Mouse (Mus musculus): ENCODE data around the gene Lst1.

Gene Lst1

GRCm38 (mm10) chr17:35187345-35187744 is 894 bp downstream of the Lst1 start:
- in situ Hi-C loops (cut with MboI, MseI), result no loop called here

GRCm38 (mm10) chr17:35186681-35187080 is 1.6 kb downstream of the Lst1 start:
- in situ Hi-C loops (cut with MboI, MseI), result no loop called here

GRCm38 (mm10) chr17:35185639-35186611 is 2.3 kb downstream of the Lst1 start:
- in situ Hi-C loops (cut with MboI, MseI), result no loop called here

GRCm38 (mm10) chr17:35180093-35180492 is 8.1 kb downstream of the Lst1 start:
- in situ Hi-C loops (cut with MboI, MseI), result no loop called here

- in situ Hi-C loops (cut with MboI, MseI), result no loop called here
Measured at GRCm38 (mm10) chr17:35178528-35178927, 9.7 kb downstream of the Lst1 start.

- in situ Hi-C loops (cut with MboI, MseI), result no loop called here
Measured at GRCm38 (mm10) chr17:35175968-35176367, 12.3 kb downstream of the Lst1 start, which contains the start of gene Aif1. Aif1 (minus strand) TSS chr17:35176068.

DNA sequence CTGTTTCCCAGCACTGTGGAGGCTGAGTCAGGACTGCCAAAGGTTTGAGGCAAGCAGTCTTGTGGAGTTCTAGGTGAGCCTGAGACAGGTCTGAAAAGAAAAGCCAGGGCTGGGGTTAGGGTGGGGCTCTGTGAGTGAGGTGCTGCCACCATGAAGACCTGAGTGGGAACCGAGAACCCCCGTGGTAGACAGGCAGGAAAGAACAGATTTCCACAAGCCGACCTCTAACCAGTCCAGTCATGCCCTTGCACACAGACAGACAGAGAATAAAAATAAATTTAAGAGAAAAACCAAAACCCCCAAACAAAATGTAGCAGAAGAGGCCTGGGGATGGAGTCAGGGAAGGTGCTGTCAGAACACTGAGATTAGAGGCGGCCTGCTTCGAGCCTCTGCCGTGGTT is 12.9 kb downstream of the Lst1 start:
- in situ Hi-C loops (cut with MboI, MseI), result no loop called here

GRCm38 (mm10) chr17:35174201-35174977 is 13.8 kb downstream of the Lst1 start:
- in situ Hi-C loops (cut with MboI, MseI), result no loop called here

DNA sequence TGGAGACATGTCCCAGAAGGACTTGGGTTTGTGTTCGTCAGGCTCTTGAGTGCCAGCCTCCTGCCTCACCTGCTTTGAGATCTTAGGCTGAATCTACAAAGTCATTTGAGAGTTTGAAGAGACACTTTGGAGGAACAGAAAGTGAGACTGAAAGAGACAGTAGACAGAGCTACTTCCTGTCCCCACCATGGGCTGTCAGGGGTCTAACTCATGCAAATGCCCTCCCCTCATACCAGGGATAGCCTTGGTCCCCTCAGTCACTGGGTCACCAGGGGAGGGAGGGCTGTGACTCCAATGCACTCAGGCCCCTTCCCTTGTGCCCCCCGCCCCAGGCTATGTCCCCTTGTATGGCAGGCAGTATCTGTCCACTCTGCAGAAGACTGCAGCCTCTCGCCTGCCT is 14.9 kb downstream of the Lst1 start:
- in situ Hi-C loops (cut with MboI, MseI), result no loop called here

DNA sequence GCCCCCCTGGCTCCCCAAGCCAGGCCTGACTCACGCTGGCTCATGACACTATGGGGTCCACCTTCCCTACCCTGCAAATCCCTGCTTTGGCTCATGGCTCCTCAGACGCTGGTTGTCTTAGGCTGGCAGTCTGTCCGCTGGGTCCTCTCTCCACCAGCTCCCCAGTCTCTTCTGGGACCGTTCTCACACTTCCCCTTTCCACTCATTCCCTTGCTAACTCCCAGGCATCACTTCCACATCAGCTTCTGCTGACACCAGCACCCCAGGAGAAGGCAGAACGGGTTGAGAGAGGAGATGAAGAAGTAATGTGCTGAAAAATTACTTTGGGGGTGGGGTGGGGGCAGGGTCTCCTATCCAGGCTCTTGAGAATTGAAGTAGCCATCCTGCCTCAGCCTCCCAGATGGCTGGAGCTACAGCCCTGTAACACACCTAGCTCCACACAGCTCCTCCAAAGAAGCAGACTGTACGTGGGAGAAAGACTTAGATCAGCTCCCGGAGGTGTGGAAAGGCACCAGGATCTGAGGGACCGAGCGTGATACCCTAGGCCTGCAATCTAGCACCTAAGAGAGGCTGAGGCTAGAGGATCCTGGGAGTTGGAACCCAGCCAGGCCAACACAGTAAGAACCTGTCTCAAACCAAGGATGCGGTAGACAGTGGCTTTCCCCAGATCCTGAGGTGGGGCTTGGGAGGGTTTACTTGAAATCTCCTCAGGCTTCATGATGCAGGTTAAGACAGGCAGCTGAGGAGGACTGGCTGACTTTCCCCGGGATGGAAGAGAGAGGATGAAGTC is 15.6 kb downstream of the Lst1 start:
- in situ Hi-C loops (cut with MboI, MseI), result no loop called here

- in situ Hi-C loops (cut with MboI, MseI), result loop anchor here (5.0 kb wide), 1 partner anchor 64 kb away; the partner anchor contains the start of gene Atp6v1g2
Measured at GRCm38 (mm10) chr17:35168541-35169207, 19.6 kb downstream of the Lst1 start.

DNA sequence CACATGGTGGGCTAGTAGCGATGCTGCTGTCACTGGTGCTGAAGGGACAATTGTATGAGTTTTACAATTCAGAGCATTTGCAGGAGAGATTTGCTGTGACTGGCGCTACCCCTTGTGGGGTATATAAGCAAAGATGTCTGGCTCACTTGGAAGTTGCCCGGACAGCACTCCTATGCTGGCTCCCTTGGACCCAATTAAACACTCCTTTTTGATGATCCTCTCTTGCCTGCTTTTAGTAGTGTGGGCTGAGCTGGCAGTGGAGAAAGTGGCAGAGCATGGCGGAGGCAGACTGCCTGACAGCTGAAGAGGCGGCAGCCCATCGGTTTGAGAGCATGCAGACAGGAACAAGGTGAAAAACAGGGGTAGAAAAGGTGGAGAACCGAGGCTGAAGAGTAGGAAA is 20.4 kb downstream of the Lst1 start:
- in situ Hi-C loops (cut with MboI, MseI), result loop anchor here (5.0 kb wide), 1 partner anchor 65 kb away; the partner anchor contains the start of gene Atp6v1g2

- in situ Hi-C loops (cut with MboI, MseI), result loop anchor here (5.0 kb wide), 1 partner anchor 66 kb away; the partner anchor contains the start of gene Atp6v1g2
Measured at GRCm38 (mm10) chr17:35166352-35167035, 21.7 kb downstream of the Lst1 start.

DNA sequence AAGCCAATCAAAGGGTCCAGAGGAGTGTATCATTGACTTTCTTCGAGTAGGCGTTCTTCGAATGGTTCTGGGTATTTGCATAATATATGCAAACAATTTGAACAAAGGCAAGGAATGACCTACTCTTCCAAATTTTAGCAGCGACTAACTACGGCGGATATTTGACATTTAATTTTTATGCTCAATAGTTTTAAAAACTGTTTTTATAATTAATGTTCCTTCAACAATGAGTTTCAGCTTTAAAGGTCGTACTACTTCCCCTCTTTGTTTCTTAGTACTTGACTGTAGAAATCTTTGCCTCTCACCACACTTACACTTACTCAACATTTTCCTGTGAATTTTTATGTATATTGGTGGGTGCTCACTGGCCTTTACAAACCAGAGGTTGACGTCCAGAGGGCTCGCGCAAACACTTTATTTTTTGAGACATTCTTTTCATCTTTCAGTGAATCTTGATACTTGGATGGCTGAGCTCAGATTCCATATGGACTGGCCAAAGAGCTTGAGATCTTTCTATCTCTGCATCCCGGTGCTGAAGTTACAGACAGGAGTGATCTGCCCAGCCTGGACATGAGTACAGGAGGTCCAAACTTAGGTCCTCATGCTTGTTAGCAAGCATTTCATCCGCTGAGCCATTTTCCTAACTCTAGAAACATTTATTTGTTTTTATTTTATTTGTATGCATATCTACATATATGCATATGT is 22.6 kb downstream of the Lst1 start:
- in situ Hi-C loops (cut with MboI, MseI), result loop anchor here (5.0 kb wide), 1 partner anchor 67 kb away; the partner anchor contains the start of gene Atp6v1g2

DNA sequence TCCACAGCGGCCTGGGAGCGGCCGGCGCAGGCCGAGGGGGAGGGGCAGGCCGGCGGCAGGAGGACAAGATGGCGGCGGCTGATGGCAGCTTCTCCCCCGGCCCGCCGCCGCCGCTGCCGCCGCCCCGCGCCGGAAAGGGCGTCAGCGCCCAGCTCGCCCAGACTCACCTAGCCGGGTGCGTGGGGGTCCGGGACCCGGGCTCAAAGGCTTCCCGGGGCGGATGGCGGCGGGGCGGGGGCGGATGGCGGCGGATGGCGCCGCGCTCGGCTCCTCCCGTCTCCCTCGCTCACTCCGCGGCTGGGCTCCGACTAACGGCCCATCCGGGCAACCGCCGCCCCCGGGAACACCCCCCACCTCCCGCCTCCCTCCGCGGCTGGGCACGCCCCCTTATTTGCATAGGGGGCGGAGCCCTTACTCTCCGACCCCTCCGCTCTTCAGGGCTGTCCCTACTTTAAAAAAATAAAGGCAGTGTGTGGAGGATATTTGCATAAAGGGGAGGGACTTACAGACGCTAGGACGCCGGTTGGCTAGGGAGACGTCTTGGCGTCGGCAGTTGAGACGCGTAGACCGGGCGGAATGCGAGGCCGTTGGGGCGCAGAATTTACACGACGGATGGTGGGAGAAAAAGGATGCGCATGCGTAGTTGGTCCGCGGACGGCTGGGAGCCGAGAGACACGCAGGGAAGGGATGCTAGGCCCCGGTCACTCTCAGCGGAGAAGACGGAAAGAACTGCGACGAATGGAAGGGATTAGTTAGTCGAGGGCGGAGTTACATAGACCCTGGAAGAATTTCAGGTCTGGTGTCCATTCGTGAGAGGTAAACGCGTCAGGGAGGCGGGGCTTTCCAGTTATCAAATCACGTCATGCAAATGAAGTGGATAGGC is 23.4 kb downstream of the Lst1 start, which contains the start of gene Prrc2a:
Prrc2a (minus strand) TSS at position 330 of the 883 bp plus-strand sequence.
- in situ Hi-C loops (cut with MboI, MseI), result loop anchor here (5.0 kb wide), 1 partner anchor 67 kb away; the partner anchor contains the start of gene Atp6v1g2

DNA sequence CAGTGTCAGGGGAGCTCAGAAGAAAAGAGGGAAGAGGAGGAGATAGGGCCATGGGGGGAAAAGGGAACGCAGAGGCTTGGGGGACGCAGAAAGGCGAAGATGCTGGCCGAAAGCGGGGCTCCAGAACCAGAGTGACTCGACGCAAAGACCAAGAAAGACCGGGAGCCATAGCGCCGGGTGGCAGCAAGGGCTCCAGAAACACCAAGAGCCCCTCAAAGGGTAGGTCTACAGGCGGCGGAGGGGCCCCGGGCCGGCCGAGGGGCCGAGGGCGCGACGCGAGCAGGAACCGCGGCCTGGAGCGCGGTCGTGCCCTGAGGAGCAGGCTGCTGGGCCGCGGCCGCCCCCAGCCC is 24.0 kb downstream of the Lst1 start:
- in situ Hi-C loops (cut with MboI, MseI), result no loop called here

GRCm38 (mm10) chr17:35163326-35164081 is 24.7 kb downstream of the Lst1 start:
- in situ Hi-C loops (cut with MboI, MseI), result no loop called here

DNA sequence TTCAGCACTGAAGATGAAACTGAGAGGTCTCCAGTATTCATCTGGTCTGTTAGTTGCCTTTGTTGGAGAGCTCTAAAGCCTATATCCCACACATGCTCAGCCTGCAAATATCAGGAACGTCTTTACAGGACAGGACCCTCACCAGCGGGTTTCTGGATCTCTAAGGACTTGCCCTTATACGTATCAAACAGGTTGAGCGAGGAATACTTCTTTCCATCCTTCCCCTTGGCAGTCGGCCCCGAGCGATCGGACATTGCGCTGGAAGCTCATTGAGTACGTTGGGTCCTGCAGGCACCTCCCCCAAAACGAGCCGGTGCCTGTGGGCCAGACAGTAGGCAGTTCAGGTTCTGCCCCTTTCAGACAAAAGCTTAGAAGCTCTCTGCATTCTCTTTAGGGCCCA is 25.5 kb downstream of the Lst1 start:
- in situ Hi-C loops (cut with MboI, MseI), result no loop called here
